Mouse (Mus musculus) B cell, adult 67 days (primary cell): Measurements from ENCODE around the gene Capn6. TPM values are rescaled to one million over a fixed set of nuclear protein-coding genes. Genes with fewer than 3 reads are reported as not detected.

Experiments used
- total RNA-seq, 2 experiments: library from RNA; stranded (reverse); gene quantifications; 4 replicates each; pipeline ENCODE4 v1.2.4; 2023

The Capn6 gene
- total RNA-seq, result not detected

GRCm38 (mm10) chrX:143827212-143827611, at the start of gene Capn6:
Gene Capn6, minus strand, starts transcription at chrX:143827414.

Other genes starting within 250 kb of the Capn6 start
- gene Dcx, start 105.9 kb upstream of the Capn6 start, total RNA-seq, result not detected